Mouse (Mus musculus) retina, adult 2 months (tissue): Measurements from ENCODE around the gene Hist2h3c2.
"Not testable (repeated sequence)": the region's sequence is repeated elsewhere in the genome, so short reads cannot be mapped to it uniquely, and the experiment has no call there.

Experiments used
- DNase-seq: peaks from one replicate; pipeline ENCODE4 v3.0.0-alpha.2; 2012; ENCODE audit warnings: low read depth, low spot score

Gene Hist2h3c2

GRCm38 (mm10) chr3:96261623-96262022, 22.7 kb upstream of the Hist2h3c2 start:
- DNase-seq, result no peak

- DNase-seq, result no peak
Observed at GRCm38 (mm10) chr3:96260220-96260619, 21.3 kb upstream of the Hist2h3c2 start.

- DNase-seq, result no peak
Observed at GRCm38 (mm10) chr3:96257190-96257589, 18.3 kb upstream of the Hist2h3c2 start.

GRCm38 (mm10) chr3:96255926-96256593, 17.1 kb upstream of the Hist2h3c2 start:
- no peak for DNase-seq

- DNase-seq, result no peak
Observed at GRCm38 (mm10) chr3:96254683-96255355, 15.9 kb upstream of the Hist2h3c2 start.

- DNase-seq, result no peak
Observed at GRCm38 (mm10) chr3:96251787-96252186, 12.9 kb upstream of the Hist2h3c2 start.

- no peak for DNase-seq
Observed at GRCm38 (mm10) chr3:96250890-96251289, 12.0 kb upstream of the Hist2h3c2 start.

GRCm38 (mm10) chr3:96249034-96249345, 10.1 kb upstream of the Hist2h3c2 start:
- no peak for DNase-seq

GRCm38 (mm10) chr3:96248141-96249033, 9.5 kb upstream of the Hist2h3c2 start:
- no peak for DNase-seq

GRCm38 (mm10) chr3:96247356-96248140, 8.6 kb upstream of the Hist2h3c2 start:
- no peak for DNase-seq

- not testable (repeated sequence) for DNase-seq
Observed at GRCm38 (mm10) chr3:96246427-96246856, 7.5 kb upstream of the Hist2h3c2 start, which contains the start of gene Hist2h3c1. TSS of gene Hist2h3c1 (plus strand) at chr3:96246685.

GRCm38 (mm10) chr3:96246018-96246417, 7.1 kb upstream of the Hist2h3c2 start:
- DNase-seq, result not testable (repeated sequence)

- DNase-seq, result not testable (repeated sequence)
Observed at GRCm38 (mm10) chr3:96245003-96245886, 6.3 kb upstream of the Hist2h3c2 start, which contains the start of gene Hist2h2aa1. TSS of gene Hist2h2aa1 (plus strand) at chr3:96245497.

- DNase-seq, result no peak
Observed at GRCm38 (mm10) chr3:96243921-96244572, 5.1 kb upstream of the Hist2h3c2 start.

- DNase-seq, result no peak
Observed at GRCm38 (mm10) chr3:96240799-96241197, 1.9 kb upstream of the Hist2h3c2 start.

- DNase-seq, result peak; percentile 38
Observed at GRCm38 (mm10) chr3:96239949-96240798, 1.2 kb upstream of the Hist2h3c2 start, which contains the start of gene Hist2h2aa2. TSS of gene Hist2h2aa2 (minus strand) at chr3:96240276.

GRCm38 (mm10) chr3:96237904-96238511, 919 bp downstream of the Hist2h3c2 start:
- no peak for DNase-seq

- no peak for DNase-seq
Observed at GRCm38 (mm10) chr3:96237335-96237903, 1.5 kb downstream of the Hist2h3c2 start.
